Comparison of ENCODE assay signal across 7 mouse cellular contexts in genomic region chr6:8951326-8951695, GRCm38 (mm10). TPM values are rescaled to one million over a fixed set of nuclear protein-coding genes. Genes with fewer than 3 reads are reported as not detected.
DNase-seq lines count a peak whose midpoint lies in the region; ATAC-seq and TF ChIP-seq lines count a peak whose summit lies in the region.

No protein-coding gene starts in this region.

- peak overlapping the region; percentile 63 for H3K9ac ChIP-seq in ES-E14 (ENCODE audit: insufficient read depth, low read depth, low read length, poor library complexity, severe bottlenecking)
- peak overlapping the region; percentile 73 for H3K9ac ChIP-seq in hindbrain, embryonic 15.5 days

- under 1% methylated on average over 24 of the region's 24 CpGs for WGBS in forebrain, embryonic 10.5 days
- WGBS in hindbrain, embryonic 15.5 days, result 0% methylated on average over 24 of the region's 24 CpGs

- H3K9me3 ChIP-seq in ES-E14 (ENCODE audit: control insufficient read depth, insufficient read depth, low read depth, low read length), result no peaks in the 10 kb centered on the region
- no peaks in the 10 kb centered on the region for H3K9me3 ChIP-seq in forebrain, embryonic 10.5 days
- H3K9me3 ChIP-seq in hindbrain, embryonic 15.5 days, result no peaks in the 10 kb centered on the region

- DNase-seq in ES-E14 (ENCODE audit: low read depth, low spot score), result peak; percentile 82
- peak; percentile 95 for DNase-seq in brain, embryonic 14.5 days (ENCODE audit: low read depth)
- peak; percentile 82 for DNase-seq in forebrain, embryonic 10.5 days (ENCODE audit: extremely low spot score, low spot score)
- DNase-seq in left cerebral cortex, adult 11 months (ENCODE audit: low spot score), result peak; percentile 55
- DNase-seq in lung, postnatal 14 days, result peak; percentile 18
- DNase-seq in right cerebral cortex, postnatal 25 days, result peak; percentile 76

- H3K27ac ChIP-seq in ES-E14 (ENCODE audit: insufficient read depth, low read depth, low read length, poor library complexity, severe bottlenecking), result no peak overlapping the region
- no peak overlapping the region for H3K27ac ChIP-seq in forebrain, embryonic 10.5 days
- peak overlapping the region; percentile 89 for H3K27ac ChIP-seq in hindbrain, embryonic 15.5 days (replicated peaks)

- H3K36me3 ChIP-seq in ES-E14 (ENCODE audit: control insufficient read depth, insufficient read depth, low read length, poor library complexity, severe bottlenecking), result no peaks in the 10 kb centered on the region
- no peaks in the 10 kb centered on the region for H3K36me3 ChIP-seq in forebrain, embryonic 10.5 days (replicated peaks)
- no peaks in the 10 kb centered on the region for H3K36me3 ChIP-seq in hindbrain, embryonic 15.5 days

- TF ChIP-seq CTCF in brain, embryonic 14.5 days (IDR thresholded peaks at IDR 0.05; ENCODE audit: borderline replicate concordance, extremely low read depth, insufficient read depth, insufficient read length), result peak; percentile 91

- peak overlapping the region; percentile 81 for H3K4me2 ChIP-seq in hindbrain, embryonic 15.5 days

- peak overlapping the region; percentile 67 to 81 for H3K4me3 ChIP-seq in ES-E14 (ENCODE audit: insufficient read depth in 1 of 2, low read depth in 1 of 2, low read length in 2 of 2, poor library complexity in 1 of 2, severe bottlenecking in 1 of 2)
- H3K4me3 ChIP-seq in forebrain, embryonic 10.5 days, result peak overlapping the region; percentile 58
- H3K4me3 ChIP-seq in hindbrain, embryonic 15.5 days, result peak overlapping the region; percentile 63

- H3K4me1 ChIP-seq in ES-E14 (ENCODE audit: control insufficient read depth in 2 of 2, insufficient read depth in 2 of 2, low read length in 2 of 2, poor library complexity in 1 of 2), result peaks cover 0 to 4% of the 10 kb centered on the region in 2 experiments; a peak in 2 of 4 replicates
- H3K4me1 ChIP-seq in forebrain, embryonic 10.5 days, result peaks cover 48% of the 10 kb centered on the region
- H3K4me1 ChIP-seq in hindbrain, embryonic 15.5 days (replicated peaks), result peaks cover 30% of the 10 kb centered on the region

- peak; percentile 60 for ATAC-seq in hindbrain, embryonic 15.5 days (ENCODE audit: low FRiP score, low read depth)

- in situ Hi-C loops in ES-E14 (cut with MboI; ENCODE audit: low sequenced_read_pairs in 2 of 2, unreplicated experiment in 2 of 2), result no loop called here

- TF ChIP-seq POLR2A in brain, embryonic 14.5 days (IDR thresholded peaks at IDR 0.05; ENCODE audit: borderline replicate concordance, extremely low read depth, insufficient read depth, insufficient read length, poor library complexity, severe bottlenecking), result no peak

- peaks cover 99% of the 10 kb centered on the region for H3K27me3 ChIP-seq in forebrain, embryonic 10.5 days (ENCODE audit: poor library complexity, severe bottlenecking)
- peaks cover 18% of the 10 kb centered on the region for H3K27me3 ChIP-seq in hindbrain, embryonic 15.5 days

TF ChIP-seq in ES-E14, 5 proteins besides CTCF, POLR2A, EP300 and RAD21:
- peak; percentile 70 for TF ChIP-seq ZC3H11A (IDR thresholded peaks at IDR 0.05; ENCODE audit: borderline replicate concordance, low read depth, low read length)
- no peak for TF ChIP-seq ZNF384 (IDR thresholded peaks at IDR 0.05; ENCODE audit: low read depth, low read length)
- no peak for TF ChIP-seq HCFC1 (IDR thresholded peaks at IDR 0.05; ENCODE audit: borderline replicate concordance, insufficient read depth, low read length)

RNA-seq across cellular contexts. Expression of gene Nxph1, which starts 3.1 kb away (rescaled TPM):
- not detected in 2 replicates for total RNA-seq in ES-E14 (2012; rRNA removed)
- polyA plus RNA-seq in brain, embryonic 14.5 days (2012; rRNA removed), result 32.0 and 42.6 TPM in 2 replicates
- 0.23 and 1.0 TPM in 2 replicates for polyA plus RNA-seq in forebrain, embryonic 10.5 days (2016; fragmentation: Nextera tagmentation; extraction: Ambion mirVana)
- 84.8 and 85.6 TPM in 2 replicates for polyA plus RNA-seq in hindbrain, embryonic 15.5 days (2015; fragmentation: Nextera tagmentation; extraction: Ambion mirVana)

Comparison
In these comparisons a context has a peak if more than half of its experiments do, and no peak if none do; other contexts are left out.
1. DNase-seq: peak in every context shown above with its lines; median percentile 95 in brain, embryonic 14.5 days; 82 in ES-E14; 82 in forebrain, embryonic 10.5 days; 76 in right cerebral cortex, postnatal 25 days; 55 in left cerebral cortex, adult 11 months; 18 in lung, postnatal 14 days.
2. RNA of gene Nxph1, which starts 3.1 kb away (polyA plus RNA-seq): 84.8 to 85.6 TPM in hindbrain, embryonic 15.5 days and 32.0 to 42.6 TPM in brain, embryonic 14.5 days; 0.23 to 1.0 TPM in forebrain, embryonic 10.5 days; every median in the first group is over 10 times any median in the second.
3. Peak in every context shown above with its lines, with median percentiles within 50 percentile points of each other: H3K4me3 ChIP-seq.